Mouse (Mus musculus): ENCODE results near the gene Stab1.

DNA sequence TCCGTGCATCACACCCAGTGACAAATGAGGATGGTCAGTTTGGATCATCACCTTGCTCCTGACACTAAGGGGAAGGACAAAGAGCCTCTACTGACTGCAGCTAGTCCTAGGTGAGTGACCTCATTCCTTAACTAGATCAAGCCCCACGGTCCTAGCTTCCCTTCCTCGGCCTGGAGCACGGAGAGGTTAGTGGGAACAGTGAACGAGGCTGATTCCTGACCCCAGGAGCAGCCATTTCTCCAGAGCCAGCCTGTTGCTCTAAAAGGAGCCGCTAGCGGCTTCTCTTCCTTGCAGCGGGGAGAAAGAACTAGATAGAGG, 36.8 kb upstream of the Stab1 start:
- TF ChIP-seq POLR2A (IDR thresholded peaks at IDR 0.05; ENCODE audit: low read depth, low read length) (no peak), CTCF (conservative IDR thresholded peaks at IDR 0.05; ENCODE audit: insufficient read depth, insufficient read length, low read depth, low read length) (no peak)
